Mouse (Mus musculus) intestine, postnatal 0 days (tissue): ENCODE data around the gene Gpr180. TPM values are rescaled to one million over a fixed set of nuclear protein-coding genes. Genes with fewer than 3 reads are reported as not detected.

Source experiments
- ATAC-seq: fragments of 200-750 bp; cut with Nextera tagmentation; 2 replicates; pipeline ENCODE4 v1.8.0; 2017; ENCODE audit warnings: mild to moderate bottlenecking, moderate TSS enrichment, moderate library complexity
- H3K27ac ChIP-seq: fragments of 300-500 bp; sonication (generic); 2 replicates; pipeline ENCODE4 v1.5.1; 2014; ENCODE audit warnings: mild to moderate bottlenecking, low read depth, low read length, moderate library complexity
- H3K27me3 ChIP-seq: fragments of 300-500 bp; sonication (generic); replicated peaks from 2 replicates; pipeline ENCODE4 v1.6.1; 2014; ENCODE audit warnings: low read length, mixed read lengths; ENCODE audit not compliant: control insufficient read depth, insufficient read depth
- H3K36me3 ChIP-seq: fragments of 300-500 bp; sonication (generic); 2 replicates; pipeline ENCODE4 v1.6.1; 2014; ENCODE audit warnings: mild to moderate bottlenecking, moderate library complexity; ENCODE audit not compliant: control insufficient read depth, insufficient read depth
- H3K4me1 ChIP-seq: fragments of 300-500 bp; sonication (generic); replicated peaks from 2 replicates; pipeline ENCODE4 v1.6.1; 2014; ENCODE audit warnings: antibody characterized with exemption, low read length, mixed read lengths; ENCODE audit not compliant: control insufficient read depth, insufficient read depth
- H3K4me2 ChIP-seq: fragments of 300-500 bp; sonication (generic); replicated peaks from 2 replicates; pipeline ENCODE4 v1.6.1; 2014; ENCODE audit warnings: low read depth, mild to moderate bottlenecking, moderate library complexity
- H3K4me3 ChIP-seq: fragments of 300-500 bp; sonication (generic); 2 replicates; pipeline ENCODE4 v1.5.1; 2014; ENCODE audit warnings: low read depth, low read length
- H3K9ac ChIP-seq: fragments of 300-500 bp; sonication (generic); 2 replicates; pipeline ENCODE4 v1.6.1; 2014; ENCODE audit warnings: mild to moderate bottlenecking, low read depth, low read length
- H3K9me3 ChIP-seq: fragments of 300-500 bp; sonication (generic); 2 replicates; pipeline ENCODE4 v1.6.1; 2016; ENCODE audit warnings: mixed run types; ENCODE audit not compliant: control insufficient read depth
- CTCF ChIP-seq: sonication (generic); IDR thresholded peaks from 2 replicates; pipeline ENCODE4 v1.5.1; 2016; ENCODE audit warnings: low read depth, mild to moderate bottlenecking, control low read depth, antibody characterized with exemption, moderate library complexity
- WGBS: fragments of 180-500 bp; shearing (Covaris S2); extraction: QIAGEN DNeasy Blood & Tissue Kit; methylation state at CpG from one replicate; pipeline ENCODE4 v1.1.7; 2014; 5-methylcytosine and 5-hydroxymethylcytosine counted together
- polyA plus RNA-seq: library from polyadenylated mRNA; unstranded; fragments of >200 nt; fragmentation: Nextera tagmentation; extraction: Ambion mirVana; gene quantifications from 2 replicates; pipeline ENCODE4 v1.2.1, GENCODE M21; 2015

Gpr180 gene
- polyA plus RNA-seq, 1 experiment from 2014 or later: 27.5 TPM

- Histone ChIP-seq H3K4me1 (no peaks in the 10 kb centered on the region), H3K9ac (no peak overlapping the region), H3K4me2 (no peak overlapping the region), H3K27me3 (no peaks in the 10 kb centered on the region), H3K36me3 (peaks cover 44% of the 10 kb centered on the region), H3K4me3 (no peak overlapping the region), H3K27ac (no peak overlapping the region), H3K9me3 (no peaks in the 10 kb centered on the region)
- 30% methylated on average over 5 of the region's 5 CpGs for WGBS
- peak; percentile 90 for TF ChIP-seq CTCF
- no peak for ATAC-seq
Measured at GRCm38 (mm10) chr14:118157146-118157545, 20.2 kb downstream of the Gpr180 start.

DNA sequence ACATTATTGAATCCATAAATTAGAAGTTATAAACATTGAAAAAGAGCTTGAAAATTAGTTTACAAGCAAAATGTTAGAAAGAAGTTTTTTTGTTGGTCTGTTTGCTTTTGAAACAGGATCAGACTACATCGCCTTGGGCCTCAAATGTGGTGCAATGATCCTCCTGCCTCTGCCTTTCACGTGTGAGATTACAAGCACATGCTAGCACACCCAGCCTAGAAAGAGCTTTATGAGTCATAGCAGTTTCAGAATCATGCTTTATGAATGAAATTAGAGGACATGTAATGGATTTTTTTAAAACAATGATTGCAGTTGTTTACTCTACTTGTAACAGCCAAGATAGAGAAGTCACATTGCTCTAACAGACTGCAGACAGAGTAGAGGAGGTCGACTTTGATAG, 24.8 kb downstream of the Gpr180 start:
- H3K9me3 ChIP-seq: no peaks in the 10 kb centered on the region
- H3K4me2 ChIP-seq: no peak overlapping the region
- H3K4me3 ChIP-seq: no peak overlapping the region
- H3K27me3 ChIP-seq: no peaks in the 10 kb centered on the region
- H3K4me1 ChIP-seq: no peaks in the 10 kb centered on the region
- ATAC-seq: peak; percentile 36; the same call in 1 of the 2 replicates
- no peak overlapping the region for H3K9ac ChIP-seq
- 65% methylated on average over 3 of the region's 3 CpGs for WGBS
- no peak for TF ChIP-seq CTCF
- peaks cover 32% of the 10 kb centered on the region for H3K36me3 ChIP-seq
- no peak overlapping the region for H3K27ac ChIP-seq

GRCm38 (mm10) chr14:118162640-118163039, 25.7 kb downstream of the Gpr180 start:
- Histone ChIP-seq H3K4me3 (no peak overlapping the region), H3K36me3 (peaks cover 32% of the 10 kb centered on the region), H3K9ac (no peak overlapping the region), H3K9me3 (no peaks in the 10 kb centered on the region), H3K27ac (no peak overlapping the region), H3K4me1 (no peaks in the 10 kb centered on the region), H3K27me3 (no peaks in the 10 kb centered on the region), H3K4me2 (no peak overlapping the region)
- TF ChIP-seq CTCF: no peak
- no peak for ATAC-seq
- WGBS: 86% methylated on average over 14 of the region's 14 CpGs

- no peak overlapping the region for H3K9ac ChIP-seq
- no peak overlapping the region for H3K4me3 ChIP-seq
- no peak for ATAC-seq
- no peaks in the 10 kb centered on the region for H3K27me3 ChIP-seq
- no peak overlapping the region for H3K27ac ChIP-seq
- WGBS: 96% methylated on average over 4 of the region's 4 CpGs
- no peaks in the 10 kb centered on the region for H3K9me3 ChIP-seq
- no peak overlapping the region for H3K4me2 ChIP-seq
- H3K4me1 ChIP-seq: no peaks in the 10 kb centered on the region
- TF ChIP-seq CTCF: no peak
- H3K36me3 ChIP-seq: peaks cover 8% of the 10 kb centered on the region; the same call in 1 of the 2 replicates
Measured at GRCm38 (mm10) chr14:118168776-118169175, 31.8 kb downstream of the Gpr180 start.

DNA sequence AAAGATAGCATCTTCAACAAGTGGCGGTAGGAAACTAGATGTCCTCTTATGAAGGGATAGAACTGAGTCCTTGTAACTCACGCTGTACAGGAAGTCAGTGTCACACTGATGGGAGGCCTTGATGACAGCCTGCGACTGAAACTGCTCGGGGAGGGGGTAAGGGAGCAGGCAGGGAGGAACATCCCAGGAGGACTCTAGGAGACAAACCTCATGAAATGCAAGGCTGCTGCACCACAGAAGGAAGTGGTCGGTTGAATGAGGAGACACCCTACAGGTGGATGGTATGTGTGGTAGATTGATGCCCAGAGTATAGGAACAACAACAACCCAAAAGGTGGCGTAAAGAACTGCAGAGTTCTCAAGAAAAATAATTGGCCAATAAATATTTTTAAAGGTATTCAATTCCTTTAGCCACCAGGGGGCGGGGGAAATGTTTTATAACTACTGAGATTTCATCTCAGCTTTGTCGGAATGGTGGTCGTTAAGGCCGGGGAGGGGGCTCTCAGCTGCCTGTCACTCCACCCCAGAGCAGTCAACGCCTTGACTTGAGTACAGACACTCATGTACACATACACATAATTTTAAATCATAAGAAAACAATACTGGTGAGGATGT, 36.7 kb downstream of the Gpr180 start:
- no peak overlapping the region for H3K4me3 ChIP-seq
- WGBS: 70% methylated on average over 11 of the region's 11 CpGs
- no peak overlapping the region for H3K4me2 ChIP-seq
- ATAC-seq: no peak
- peak; percentile 24; the same call in 1 of the 2 replicates for TF ChIP-seq CTCF
- H3K4me1 ChIP-seq: no peaks in the 10 kb centered on the region
- H3K36me3 ChIP-seq: peaks cover 5% of the 10 kb centered on the region; the same call in 1 of the 2 replicates
- H3K27ac ChIP-seq: no peak overlapping the region
- no peaks in the 10 kb centered on the region for H3K9me3 ChIP-seq
- H3K9ac ChIP-seq: no peak overlapping the region
- H3K27me3 ChIP-seq: 0 out of 2 replicates have a peak, but pooled peaks cover 3% of the 10 kb centered on the region

GRCm38 (mm10) chr14:118175071-118175693, 38.2 kb downstream of the Gpr180 start:
- TF ChIP-seq CTCF: no peak
- no peak overlapping the region for H3K27ac ChIP-seq
- 86% methylated on average over 30 of the region's 30 CpGs for WGBS
- H3K4me3 ChIP-seq: no peak overlapping the region
- H3K4me2 ChIP-seq: no peak overlapping the region; the same call in 1 of the 2 replicates
- H3K36me3 ChIP-seq: no peaks in the 10 kb centered on the region
- no peak overlapping the region for H3K9ac ChIP-seq
- 0 out of 2 replicates have a peak, but pooled peaks cover 3% of the 10 kb centered on the region for H3K4me1 ChIP-seq
- ATAC-seq: no peak
- H3K27me3 ChIP-seq: 0 out of 2 replicates have a peak, but pooled peaks cover 3% of the 10 kb centered on the region
- no peaks in the 10 kb centered on the region for H3K9me3 ChIP-seq
